Mouse (Mus musculus): ENCODE data around the gene Mb21d2.

- TF ChIP-seq POLR2A (IDR thresholded peaks at IDR 0.05; ENCODE audit: control insufficient read depth, low read depth, low read length) (no peak), CTCF (IDR thresholded peaks at IDR 0.05; ENCODE audit: control insufficient read depth, insufficient read depth, insufficient replicate concordance, low read depth, low read length) (no peak)
Measured at GRCm38 (mm10) chr16:28880756-28881155, 48.7 kb downstream of the Mb21d2 start.
